Mouse (Mus musculus): ENCODE results near the gene Tnfrsf22. TPM values are rescaled to one million over a fixed set of nuclear protein-coding genes. Genes with fewer than 3 reads are reported as not detected.

Tnfrsf22 gene
- 8.3 and 11.5 TPM in 2 replicates for polyA plus RNA-seq (2014; fragmentation: Nextera tagmentation; extraction: Ambion mirVana)

DNA sequence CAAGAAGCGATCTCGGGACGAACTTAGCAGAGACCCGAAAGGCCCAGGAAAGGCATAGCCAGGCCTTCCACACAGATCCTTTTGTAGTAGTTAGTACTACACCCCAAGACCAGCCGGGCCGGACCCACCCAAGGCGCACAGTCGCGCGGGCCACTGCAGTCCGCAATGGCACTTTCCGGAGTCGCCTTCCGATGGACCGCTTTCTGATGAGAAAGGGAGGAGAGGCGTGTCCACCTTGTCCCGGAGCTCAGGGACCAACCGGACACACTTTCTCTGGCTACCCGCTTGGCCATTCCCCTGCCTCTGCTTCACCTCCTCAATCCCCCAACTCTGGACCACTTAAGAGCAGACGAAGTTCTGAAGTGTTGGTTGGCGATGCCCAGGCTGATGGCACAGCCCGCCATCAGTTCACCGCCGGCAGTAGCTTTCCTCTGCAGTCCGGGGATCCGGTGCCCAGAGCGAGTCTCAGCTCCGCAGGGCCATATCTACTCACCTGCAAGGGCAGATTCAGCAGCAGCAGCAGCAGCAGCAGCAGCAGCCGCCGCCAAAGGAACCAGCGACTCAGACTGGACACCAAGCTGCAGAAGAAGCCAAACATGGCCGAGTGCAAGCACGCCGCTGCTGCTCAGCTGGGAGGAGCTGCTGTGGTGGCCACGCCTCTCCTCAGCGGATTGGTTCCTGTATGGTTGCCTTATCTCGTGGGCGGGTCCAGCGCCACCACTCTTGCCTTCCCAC lies at the start of gene Tnfrsf22:
Gene Tnfrsf22 (minus strand): TSS at position 628 of the 735 bp plus-strand sequence.
- no peaks in the 10 kb centered on the region for H3K4me1 ChIP-seq (ENCODE audit: control insufficient read depth, insufficient read depth, low read length)
- DNase-seq (ENCODE audit: low spot score) = peak; percentile 91
- no peaks in the 10 kb centered on the region for H3K36me3 ChIP-seq (replicated peaks; ENCODE audit: control insufficient read depth, insufficient read depth, low read depth, low read length)
- H3K4me2 ChIP-seq (ENCODE audit: low read depth, low read length) = peak within 1 kb of the TSS; percentile 88
- peak within 1 kb of the TSS; percentile 68 for H3K9ac ChIP-seq (replicated peaks; ENCODE audit: low read length)
- no peaks in the 10 kb centered on the region for H3K27me3 ChIP-seq (ENCODE audit: control insufficient read depth, insufficient read depth, low read length)
- peak; percentile 94 for ATAC-seq (replicated peaks; ENCODE audit: insufficient number of reproducible peaks, low FRiP score, low TSS enrichment, low read depth)
- 3% methylated on average over 39 of the region's 39 CpGs for WGBS
- H3K9me3 ChIP-seq (replicated peaks; ENCODE audit: control insufficient read depth, low read length) = no peaks in the 10 kb centered on the region
- peak within 1 kb of the TSS; percentile 66 for H3K4me3 ChIP-seq (ENCODE audit: low read depth, low read length)
- no peak within 1 kb of the TSS for H3K27ac ChIP-seq (replicated peaks; ENCODE audit: low read depth, low read length)

- no peaks in the 10 kb centered on the region for H3K4me1 ChIP-seq (ENCODE audit: control insufficient read depth, insufficient read depth, low read length)
- no peak overlapping the region for H3K27ac ChIP-seq (replicated peaks; ENCODE audit: low read depth, low read length)
- DNase-seq (ENCODE audit: low spot score) = peak; percentile 47
- H3K9me3 ChIP-seq (replicated peaks; ENCODE audit: control insufficient read depth, low read length) = no peaks in the 10 kb centered on the region
- H3K4me2 ChIP-seq (ENCODE audit: low read depth, low read length) = no peak overlapping the region
- peaks cover 2% of the 10 kb centered on the region; the same call in 1 of the 2 replicates for H3K36me3 ChIP-seq (replicated peaks; ENCODE audit: control insufficient read depth, insufficient read depth, low read depth, low read length)
- no peaks in the 10 kb centered on the region for H3K27me3 ChIP-seq (ENCODE audit: control insufficient read depth, insufficient read depth, low read length)
- no peak overlapping the region for H3K9ac ChIP-seq (replicated peaks; ENCODE audit: low read length)
- ATAC-seq (replicated peaks; ENCODE audit: insufficient number of reproducible peaks, low FRiP score, low TSS enrichment, low read depth) = no peak
- WGBS = 65% methylated on average over 2 of the region's 2 CpGs
- H3K4me3 ChIP-seq (ENCODE audit: low read depth, low read length) = no peak overlapping the region
Measured at GRCm38 (mm10) chr7:143696140-143696539, 46.7 kb upstream of the Tnfrsf22 start.

- Histone ChIP-seq H3K4me1 (ENCODE audit: control insufficient read depth, insufficient read depth, low read length) (no peaks in the 10 kb centered on the region), H3K27ac (replicated peaks; ENCODE audit: low read depth, low read length) (no peak overlapping the region), H3K9ac (replicated peaks; ENCODE audit: low read length) (no peak overlapping the region), H3K36me3 (replicated peaks; ENCODE audit: control insufficient read depth, insufficient read depth, low read depth, low read length) (peaks cover 2% of the 10 kb centered on the region; the same call in 1 of the 2 replicates), H3K27me3 (ENCODE audit: control insufficient read depth, insufficient read depth, low read length) (no peaks in the 10 kb centered on the region), H3K9me3 (replicated peaks; ENCODE audit: control insufficient read depth, low read length) (no peaks in the 10 kb centered on the region), H3K4me2 (ENCODE audit: low read depth, low read length) (no peak overlapping the region), H3K4me3 (ENCODE audit: low read depth, low read length) (no peak overlapping the region)
- ATAC-seq (replicated peaks; ENCODE audit: insufficient number of reproducible peaks, low FRiP score, low TSS enrichment, low read depth) = no peak
- no peak for DNase-seq (ENCODE audit: low spot score)
- 90% methylated on average over 7 of the region's 7 CpGs for WGBS
Measured at GRCm38 (mm10) chr7:143694550-143694949, 45.1 kb upstream of the Tnfrsf22 start.

DNA sequence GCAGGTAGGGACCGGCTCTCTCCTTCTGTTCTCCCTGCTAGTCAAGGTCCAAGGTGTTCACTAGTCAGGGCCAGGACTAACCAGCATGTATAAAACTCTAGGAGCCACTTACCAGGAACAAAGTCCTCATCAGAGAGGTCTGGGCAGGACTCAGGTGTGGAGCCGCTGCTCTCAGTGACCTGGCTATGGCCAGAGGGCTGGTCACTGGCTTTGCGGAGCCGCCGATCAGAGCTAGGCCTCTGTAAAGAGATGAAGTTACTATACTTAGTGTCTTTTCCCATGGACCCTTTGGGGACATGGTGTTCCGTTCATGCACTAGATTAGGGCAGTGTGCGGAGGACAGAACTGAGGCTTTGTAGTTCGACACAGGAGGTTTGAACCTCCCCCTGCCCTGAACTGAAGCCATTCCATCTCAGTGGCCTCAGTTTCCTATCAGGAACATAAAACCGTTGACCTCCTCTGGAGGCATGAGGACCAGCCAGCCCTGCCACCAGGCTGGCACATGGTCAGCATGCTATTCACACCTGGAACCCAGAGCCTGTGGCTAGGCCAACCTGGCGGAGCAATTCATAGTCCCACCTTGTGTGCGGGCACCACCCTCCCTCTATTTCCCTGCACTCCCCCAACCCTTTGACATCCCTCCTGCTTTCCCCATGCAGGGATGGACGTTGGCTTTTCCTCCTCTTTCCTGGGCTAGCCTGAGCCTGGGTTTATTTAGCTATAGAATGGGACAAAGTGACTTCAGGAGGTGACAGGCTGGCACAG lies 43.5 kb upstream of the Tnfrsf22 start:
- WGBS = 93% methylated on average over 12 of the region's 12 CpGs
- Histone ChIP-seq H3K27me3 (ENCODE audit: control insufficient read depth, insufficient read depth, low read length) (no peaks in the 10 kb centered on the region), H3K36me3 (replicated peaks; ENCODE audit: control insufficient read depth, insufficient read depth, low read depth, low read length) (peaks cover 2% of the 10 kb centered on the region; the same call in 1 of the 2 replicates), H3K9me3 (replicated peaks; ENCODE audit: control insufficient read depth, low read length) (no peaks in the 10 kb centered on the region), H3K9ac (replicated peaks; ENCODE audit: low read length) (no peak overlapping the region), H3K4me3 (ENCODE audit: low read depth, low read length) (no peak overlapping the region), H3K27ac (replicated peaks; ENCODE audit: low read depth, low read length) (no peak overlapping the region), H3K4me2 (ENCODE audit: low read depth, low read length) (no peak overlapping the region), H3K4me1 (ENCODE audit: control insufficient read depth, insufficient read depth, low read length) (no peaks in the 10 kb centered on the region)
- no peak for DNase-seq (ENCODE audit: low spot score)
- ATAC-seq (replicated peaks; ENCODE audit: insufficient number of reproducible peaks, low FRiP score, low TSS enrichment, low read depth) = no peak

DNA sequence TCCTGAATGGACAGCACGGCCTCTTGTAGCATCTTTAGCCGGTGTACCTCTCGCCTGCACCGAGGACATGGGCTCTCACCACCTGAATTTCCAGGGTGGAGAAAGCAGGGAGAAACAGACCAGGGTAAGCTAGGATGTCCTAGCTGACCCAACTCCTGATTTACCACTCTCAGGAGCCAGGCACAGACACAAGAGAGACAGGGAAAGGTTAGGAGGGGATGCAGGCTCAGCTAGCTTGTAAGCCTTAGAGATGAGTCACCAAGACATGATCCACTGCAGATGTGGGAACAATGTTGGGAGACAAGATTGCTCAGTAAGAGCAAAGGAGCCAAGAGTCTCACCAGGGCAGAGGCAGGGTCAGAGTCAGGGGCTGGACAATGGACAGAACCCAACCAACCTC lies 42.4 kb upstream of the Tnfrsf22 start:
- WGBS = 94% methylated on average over 4 of the region's 4 CpGs
- H3K36me3 ChIP-seq (replicated peaks; ENCODE audit: control insufficient read depth, insufficient read depth, low read depth, low read length) = 0 out of 2 replicates have a peak, but pooled peaks cover 2% of the 10 kb centered on the region
- no peaks in the 10 kb centered on the region for H3K4me1 ChIP-seq (ENCODE audit: control insufficient read depth, insufficient read depth, low read length)

GRCm38 (mm10) chr7:143691181-143691580 lies 41.7 kb upstream of the Tnfrsf22 start:
- 92% methylated on average over 5 of the region's 5 CpGs for WGBS
- no peak overlapping the region for H3K4me2 ChIP-seq (ENCODE audit: low read depth, low read length)
- no peak for DNase-seq (ENCODE audit: low spot score)
- no peak overlapping the region for H3K27ac ChIP-seq (replicated peaks; ENCODE audit: low read depth, low read length)
- no peak for ATAC-seq (replicated peaks; ENCODE audit: insufficient number of reproducible peaks, low FRiP score, low TSS enrichment, low read depth)
- 0 out of 2 replicates have a peak, but pooled peaks cover 2% of the 10 kb centered on the region for H3K36me3 ChIP-seq (replicated peaks; ENCODE audit: control insufficient read depth, insufficient read depth, low read depth, low read length)
- H3K9ac ChIP-seq (replicated peaks; ENCODE audit: low read length) = no peak overlapping the region
- no peaks in the 10 kb centered on the region for H3K27me3 ChIP-seq (ENCODE audit: control insufficient read depth, insufficient read depth, low read length)
- no peak overlapping the region for H3K4me3 ChIP-seq (ENCODE audit: low read depth, low read length)
- H3K4me1 ChIP-seq (ENCODE audit: control insufficient read depth, insufficient read depth, low read length) = no peaks in the 10 kb centered on the region
- H3K9me3 ChIP-seq (replicated peaks; ENCODE audit: control insufficient read depth, low read length) = no peaks in the 10 kb centered on the region

More for the DNA sequence above, 42.4 kb upstream of the Tnfrsf22 start:
- DNase-seq (ENCODE audit: low spot score) = no peak
- Histone ChIP-seq H3K27ac (replicated peaks; ENCODE audit: low read depth, low read length) (no peak overlapping the region), H3K9me3 (replicated peaks; ENCODE audit: control insufficient read depth, low read length) (no peaks in the 10 kb centered on the region), H3K4me2 (ENCODE audit: low read depth, low read length) (no peak overlapping the region), H3K9ac (replicated peaks; ENCODE audit: low read length) (no peak overlapping the region), H3K27me3 (ENCODE audit: control insufficient read depth, insufficient read depth, low read length) (no peaks in the 10 kb centered on the region), H3K4me3 (ENCODE audit: low read depth, low read length) (no peak overlapping the region)
- no peak for ATAC-seq (replicated peaks; ENCODE audit: insufficient number of reproducible peaks, low FRiP score, low TSS enrichment, low read depth)

GRCm38 (mm10) chr7:143689946-143690345 lies 40.5 kb upstream of the Tnfrsf22 start:
- Histone ChIP-seq H3K4me3 (ENCODE audit: low read depth, low read length) (no peak overlapping the region), H3K4me1 (ENCODE audit: control insufficient read depth, insufficient read depth, low read length) (peaks cover 2% of the 10 kb centered on the region; the same call in 1 of the 2 replicates), H3K9me3 (replicated peaks; ENCODE audit: control insufficient read depth, low read length) (no peaks in the 10 kb centered on the region), H3K4me2 (ENCODE audit: low read depth, low read length) (no peak overlapping the region), H3K27me3 (ENCODE audit: control insufficient read depth, insufficient read depth, low read length) (no peaks in the 10 kb centered on the region), H3K27ac (replicated peaks; ENCODE audit: low read depth, low read length) (no peak overlapping the region), H3K36me3 (replicated peaks; ENCODE audit: control insufficient read depth, insufficient read depth, low read depth, low read length) (0 out of 2 replicates have a peak, but pooled peaks cover 2% of the 10 kb centered on the region), H3K9ac (replicated peaks; ENCODE audit: low read length) (no peak overlapping the region)
- no peak for ATAC-seq (replicated peaks; ENCODE audit: insufficient number of reproducible peaks, low FRiP score, low TSS enrichment, low read depth)
- no peak for DNase-seq (ENCODE audit: low spot score)
- WGBS = 80% methylated on average over 4 of the region's 4 CpGs

GRCm38 (mm10) chr7:143689481-143689880 lies 40.0 kb upstream of the Tnfrsf22 start:
- no peak overlapping the region for H3K27ac ChIP-seq (replicated peaks; ENCODE audit: low read depth, low read length)
- H3K9ac ChIP-seq (replicated peaks; ENCODE audit: low read length) = no peak overlapping the region
- no peak overlapping the region for H3K4me3 ChIP-seq (ENCODE audit: low read depth, low read length)
- peaks cover 2% of the 10 kb centered on the region; the same call in 1 of the 2 replicates for H3K4me1 ChIP-seq (ENCODE audit: control insufficient read depth, insufficient read depth, low read length)
- H3K36me3 ChIP-seq (replicated peaks; ENCODE audit: control insufficient read depth, insufficient read depth, low read depth, low read length) = 0 out of 2 replicates have a peak, but pooled peaks cover 2% of the 10 kb centered on the region
- WGBS = 82% methylated on average over 7 of the region's 7 CpGs
- H3K27me3 ChIP-seq (ENCODE audit: control insufficient read depth, insufficient read depth, low read length) = no peaks in the 10 kb centered on the region
- H3K4me2 ChIP-seq (ENCODE audit: low read depth, low read length) = no peak overlapping the region
- no peak for DNase-seq (ENCODE audit: low spot score)
- no peak for ATAC-seq (replicated peaks; ENCODE audit: insufficient number of reproducible peaks, low FRiP score, low TSS enrichment, low read depth)
- no peaks in the 10 kb centered on the region for H3K9me3 ChIP-seq (replicated peaks; ENCODE audit: control insufficient read depth, low read length)
